Mouse (Mus musculus) neural tube, embryonic 12.5 days (tissue): ENCODE measurements around the gene Exoc3l2. TPM values are rescaled to one million over a fixed set of nuclear protein-coding genes. Genes with fewer than 3 reads are reported as not detected.

Experiments
- ATAC-seq: fragments of 200-750 bp; cut with Nextera tagmentation; 2 replicates; pipeline ENCODE4 v1.8.0; 2017; ENCODE audit warnings: low read depth, mild to moderate bottlenecking, moderate TSS enrichment, moderate library complexity; ENCODE audit not compliant: low FRiP score
- H3K27ac ChIP-seq: fragments of 300-500 bp; sonication (generic); 2 replicates; pipeline ENCODE4 v1.5.1; 2016
- H3K27me3 ChIP-seq: fragments of 300-500 bp; sonication (generic); replicated peaks from 2 replicates; pipeline ENCODE4 v1.6.1; 2016; ENCODE audit warnings: mild to moderate bottlenecking
- H3K36me3 ChIP-seq: fragments of 300-500 bp; sonication (generic); 2 replicates; pipeline ENCODE4 v1.6.1; 2016; ENCODE audit warnings: mild to moderate bottlenecking
- H3K4me1 ChIP-seq: fragments of 300-500 bp; sonication (generic); 2 replicates; pipeline ENCODE4 v1.6.1; 2016
- H3K4me2 ChIP-seq: fragments of 300-500 bp; sonication (generic); replicated peaks from 2 replicates; pipeline ENCODE4 v1.6.1; 2016; ENCODE audit warnings: mild to moderate bottlenecking
- H3K4me3 ChIP-seq: fragments of 300-500 bp; sonication (generic); 2 replicates; pipeline ENCODE4 v1.5.1; 2016
- H3K9ac ChIP-seq: fragments of 300-500 bp; sonication (generic); 2 replicates; pipeline ENCODE4 v1.6.1; 2016; ENCODE audit warnings: mild to moderate bottlenecking
- H3K9me3 ChIP-seq: fragments of 300-500 bp; sonication (generic); 2 replicates; pipeline ENCODE4 v1.6.1; 2016; ENCODE audit warnings: mild to moderate bottlenecking
- WGBS: fragments of 180-500 bp; shearing (Covaris S2); methylation state at CpG from one replicate; pipeline ENCODE4 v1.1.7; 2016; 5-methylcytosine and 5-hydroxymethylcytosine counted together
- polyA plus RNA-seq: library from polyadenylated mRNA; unstranded; fragments of >200 nt; fragmentation: Nextera tagmentation; extraction: Ambion mirVana; gene quantifications from 2 replicates; pipeline ENCODE4 v1.2.1, GENCODE M21; 2016

The Exoc3l2 gene
- polyA plus RNA-seq = 1.2 and 1.6 TPM in 2 replicates

- Histone ChIP-seq H3K4me1 (peaks cover 6% of the 10 kb centered on the region; the same call in 1 of the 2 replicates), H3K4me2 (0 out of 2 replicates have a peak within 1 kb of the TSS, but pooled peaks have one; percentile 7), H3K27ac (no peak within 1 kb of the TSS), H3K27me3 (peaks cover 25% of the 10 kb centered on the region), H3K9me3 (no peaks in the 10 kb centered on the region), H3K36me3 (no peaks in the 10 kb centered on the region), H3K9ac (no peak within 1 kb of the TSS), H3K4me3 (no peak within 1 kb of the TSS)
- 7% methylated on average over 6 of the region's 6 CpGs for WGBS
- no peak for ATAC-seq
These were observed at the start of gene Exoc3l2 for GRCm38 (mm10) chr7:19462884-19463381. Gene Exoc3l2 (plus strand): TSS chr7:19463331.

- ATAC-seq = no peak
- WGBS = 83% methylated on average over 3 of the region's 3 CpGs
- Histone ChIP-seq H3K9ac (no peak overlapping the region), H3K4me3 (no peak overlapping the region), H3K9me3 (0 out of 2 replicates have a peak, but pooled peaks cover 3% of the 10 kb centered on the region), H3K4me2 (no peak overlapping the region), H3K27ac (no peak overlapping the region), H3K36me3 (no peaks in the 10 kb centered on the region), H3K27me3 (peaks cover 19% of the 10 kb centered on the region), H3K4me1 (no peaks in the 10 kb centered on the region)
These were observed 49.6 kb upstream of the Exoc3l2 start for GRCm38 (mm10) chr7:19413525-19413924.

- Histone ChIP-seq H3K9ac (no peak overlapping the region), H3K4me2 (no peak overlapping the region), H3K4me3 (no peak overlapping the region), H3K27me3 (peaks cover 43% of the 10 kb centered on the region), H3K27ac (no peak overlapping the region), H3K9me3 (0 out of 2 replicates have a peak, but pooled peaks cover 3% of the 10 kb centered on the region), H3K4me1 (no peaks in the 10 kb centered on the region), H3K36me3 (no peaks in the 10 kb centered on the region)
- WGBS = 79% methylated on average over 15 of the region's 15 CpGs
- ATAC-seq = no peak
These were observed 46.5 kb upstream of the Exoc3l2 start for GRCm38 (mm10) chr7:19416590-19416989.

GRCm38 (mm10) chr7:19420121-19420520 is 43.0 kb upstream of the Exoc3l2 start:
- Histone ChIP-seq H3K9ac (no peak overlapping the region), H3K4me3 (peak overlapping the region; percentile 3; the same call in 1 of the 2 replicates), H3K27ac (no peak overlapping the region), H3K9me3 (no peaks in the 10 kb centered on the region), H3K4me1 (no peaks in the 10 kb centered on the region), H3K4me2 (peak overlapping the region; percentile 27; the same call in 1 of the 2 replicates), H3K27me3 (peaks cover 44% of the 10 kb centered on the region), H3K36me3 (peaks cover 3% of the 10 kb centered on the region)
- WGBS = 6% methylated on average over 28 of the region's 28 CpGs
- ATAC-seq = no peak

DNA sequence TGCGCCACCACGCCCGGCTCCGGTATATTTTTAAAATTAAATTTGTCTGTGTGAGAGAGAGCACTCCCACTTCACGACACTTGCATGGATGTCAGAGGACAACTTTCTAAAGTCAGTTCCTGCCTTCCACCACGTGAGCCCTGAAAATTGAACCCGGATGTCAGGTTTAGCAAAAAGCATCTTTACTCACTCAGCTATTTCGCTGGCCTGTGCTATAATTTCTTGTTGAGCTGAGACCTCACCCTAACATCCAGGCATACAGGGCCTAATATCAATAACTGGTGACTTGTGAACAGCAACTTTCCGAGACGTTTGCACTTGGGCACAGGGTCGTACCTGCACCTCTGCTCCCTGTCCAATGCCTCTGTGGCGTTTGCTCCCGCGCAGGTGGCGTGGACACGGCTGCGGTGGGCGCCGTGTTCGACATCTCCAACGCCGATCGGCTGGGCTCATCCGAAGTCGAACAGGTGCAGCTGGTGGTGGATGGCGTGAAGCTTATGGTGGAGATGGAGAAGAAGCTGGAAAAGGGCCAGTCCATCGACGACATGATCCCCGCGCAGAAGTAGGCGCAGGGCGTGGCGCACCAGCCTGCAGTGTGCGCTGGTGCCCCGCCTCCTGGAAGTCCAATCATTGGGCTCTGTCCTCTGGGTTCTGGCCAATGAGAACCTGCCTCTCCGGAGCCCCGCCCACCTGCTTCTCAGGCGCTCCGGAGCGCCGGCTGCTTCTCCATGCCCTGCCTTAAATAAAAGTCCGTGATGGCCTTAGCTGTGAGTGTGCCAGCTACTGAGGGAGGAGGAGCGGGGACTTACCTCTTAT is 42.1 kb upstream of the Exoc3l2 start:
- Histone ChIP-seq H3K36me3 (peaks cover 12% of the 10 kb centered on the region), H3K9me3 (no peaks in the 10 kb centered on the region), H3K27ac (no peak overlapping the region), H3K4me3 (peak overlapping the region; percentile 38), H3K27me3 (peaks cover 41% of the 10 kb centered on the region), H3K4me1 (no peaks in the 10 kb centered on the region), H3K4me2 (peak overlapping the region; percentile 70), H3K9ac (0 out of 2 replicates have a peak overlapping the region, but pooled peaks have one; percentile 33)
- 13% methylated on average over 43 of the region's 43 CpGs for WGBS
- peak; percentile 97 for ATAC-seq

DNA sequence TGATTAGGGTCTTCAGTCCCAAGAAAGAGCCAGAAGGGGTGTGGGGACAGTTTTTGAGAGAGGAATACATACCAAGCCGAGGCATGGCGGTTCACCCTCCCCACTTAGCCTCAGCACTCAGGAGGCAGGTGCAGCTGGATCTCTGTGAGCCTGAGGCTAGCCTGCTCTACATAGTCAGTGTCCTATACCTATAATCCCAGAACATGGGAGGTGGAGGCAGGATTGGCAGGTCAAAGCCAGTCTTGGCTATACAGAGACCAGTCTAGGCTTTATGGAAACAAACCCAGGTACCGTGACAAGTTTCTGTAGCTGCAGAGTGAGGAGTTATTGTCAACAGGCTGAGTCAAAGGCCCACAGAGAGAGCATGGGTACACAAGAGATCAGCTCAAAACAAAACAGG is 40.0 kb upstream of the Exoc3l2 start:
- no peak overlapping the region for H3K4me2 ChIP-seq
- H3K4me1 ChIP-seq = no peaks in the 10 kb centered on the region
- peaks cover 30% of the 10 kb centered on the region for H3K27me3 ChIP-seq
- no peak overlapping the region for H3K27ac ChIP-seq
- H3K9ac ChIP-seq = no peak overlapping the region
- no peak for ATAC-seq
- peaks cover 31% of the 10 kb centered on the region for H3K36me3 ChIP-seq
- WGBS = 94% methylated on average over 3 of the region's 3 CpGs
- no peaks in the 10 kb centered on the region for H3K9me3 ChIP-seq
- H3K4me3 ChIP-seq = no peak overlapping the region

DNA sequence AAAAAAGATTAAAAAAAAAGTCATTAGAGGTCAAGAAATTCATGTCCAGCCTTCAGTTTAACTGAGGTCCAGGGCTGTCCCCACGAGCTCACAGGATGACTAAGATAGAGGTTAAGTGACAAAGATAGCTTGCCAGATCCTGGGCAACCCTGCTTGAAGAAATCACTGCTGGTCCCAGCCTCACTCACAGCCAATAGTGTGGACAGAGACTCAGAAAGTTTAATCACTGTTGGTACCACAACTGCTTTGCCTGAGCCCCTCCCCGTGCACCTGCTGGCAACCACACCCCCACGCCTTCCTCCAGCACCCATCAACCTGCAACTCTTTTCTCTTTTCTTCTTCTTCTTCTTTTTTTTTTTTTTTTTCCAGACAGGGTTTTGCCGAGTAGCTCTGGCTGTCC is 39.1 kb upstream of the Exoc3l2 start:
- Histone ChIP-seq H3K27ac (no peak overlapping the region), H3K36me3 (peaks cover 41% of the 10 kb centered on the region), H3K4me3 (no peak overlapping the region), H3K27me3 (peaks cover 23% of the 10 kb centered on the region), H3K4me1 (no peaks in the 10 kb centered on the region), H3K4me2 (no peak overlapping the region), H3K9ac (no peak overlapping the region), H3K9me3 (no peaks in the 10 kb centered on the region)
- 75% methylated on average over 4 of the region's 4 CpGs for WGBS
- ATAC-seq = no peak

DNA sequence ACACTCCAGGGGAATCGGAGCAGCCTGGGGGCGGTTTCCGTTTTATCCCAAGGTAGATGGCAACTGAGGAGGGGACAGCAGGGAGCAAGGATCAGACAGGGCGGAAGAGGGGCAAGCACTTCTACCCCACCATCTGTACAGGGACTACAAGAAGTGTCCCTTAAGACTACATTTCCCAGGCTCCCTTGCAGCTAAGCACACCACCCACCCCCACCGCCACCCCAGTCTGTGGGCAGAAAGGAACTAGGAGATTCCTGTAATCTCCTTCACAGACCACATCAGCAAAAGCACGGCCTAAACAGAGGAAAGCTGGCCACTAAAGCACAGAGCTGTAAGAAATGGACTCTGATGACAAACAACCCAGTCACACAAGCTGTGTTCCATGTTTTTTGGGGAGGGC is 36.8 kb upstream of the Exoc3l2 start:
- no peak overlapping the region for H3K9ac ChIP-seq
- ATAC-seq = no peak
- peaks cover 63% of the 10 kb centered on the region for H3K36me3 ChIP-seq
- H3K4me3 ChIP-seq = no peak overlapping the region
- H3K4me2 ChIP-seq = no peak overlapping the region
- WGBS = 74% methylated on average over 6 of the region's 6 CpGs
- H3K4me1 ChIP-seq = no peaks in the 10 kb centered on the region
- no peaks in the 10 kb centered on the region for H3K9me3 ChIP-seq
- H3K27me3 ChIP-seq = peaks cover 3% of the 10 kb centered on the region; the same call in 1 of the 2 replicates
- H3K27ac ChIP-seq = no peak overlapping the region

DNA sequence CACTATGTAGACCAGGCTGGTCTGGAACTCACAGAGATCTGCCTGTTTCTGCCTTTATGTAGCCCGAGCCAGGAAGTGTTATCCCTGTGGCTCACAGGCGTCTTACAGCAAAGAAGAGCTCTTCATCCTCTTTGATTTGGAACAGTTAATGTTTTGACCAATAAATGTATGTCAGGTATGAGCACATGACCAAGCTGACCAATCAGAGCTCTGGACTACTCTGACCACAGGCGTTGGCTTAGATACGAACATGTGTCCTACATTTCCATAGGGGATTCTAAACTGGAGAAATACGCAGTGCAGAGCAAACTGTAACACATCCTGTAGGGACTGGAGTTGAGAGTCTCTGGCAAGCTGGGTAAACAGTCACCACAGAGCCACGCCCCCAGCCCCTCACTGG is 36.2 kb upstream of the Exoc3l2 start:
- Histone ChIP-seq H3K9ac (no peak overlapping the region), H3K4me3 (no peak overlapping the region), H3K4me2 (no peak overlapping the region), H3K9me3 (no peaks in the 10 kb centered on the region), H3K27me3 (peaks cover 3% of the 10 kb centered on the region; the same call in 1 of the 2 replicates), H3K36me3 (peaks cover 68% of the 10 kb centered on the region), H3K27ac (no peak overlapping the region), H3K4me1 (no peaks in the 10 kb centered on the region)
- no peak for ATAC-seq
- 86% methylated on average over 6 of the region's 6 CpGs for WGBS

- Histone ChIP-seq H3K4me1 (no peaks in the 10 kb centered on the region), H3K27ac (no peak overlapping the region), H3K36me3 (peaks cover 81% of the 10 kb centered on the region), H3K27me3 (no peaks in the 10 kb centered on the region), H3K4me2 (no peak overlapping the region), H3K4me3 (no peak overlapping the region), H3K9me3 (0 out of 2 replicates have a peak, but pooled peaks cover 4% of the 10 kb centered on the region), H3K9ac (no peak overlapping the region)
- WGBS = 64% methylated on average over 15 of the region's 15 CpGs
- no peak for ATAC-seq
These were observed 35.0 kb upstream of the Exoc3l2 start for GRCm38 (mm10) chr7:19427999-19428650.

GRCm38 (mm10) chr7:19429726-19430125 is 33.4 kb upstream of the Exoc3l2 start:
- WGBS = 65% methylated on average over 8 of the region's 8 CpGs
- no peaks in the 10 kb centered on the region for H3K4me1 ChIP-seq
- H3K4me2 ChIP-seq = no peak overlapping the region
- 0 out of 2 replicates have a peak, but pooled peaks cover 4% of the 10 kb centered on the region for H3K9me3 ChIP-seq
- H3K4me3 ChIP-seq = no peak overlapping the region
- H3K36me3 ChIP-seq = peaks cover 97% of the 10 kb centered on the region
- H3K27me3 ChIP-seq = no peaks in the 10 kb centered on the region
- no peak for ATAC-seq
- H3K9ac ChIP-seq = no peak overlapping the region
- no peak overlapping the region for H3K27ac ChIP-seq

- Histone ChIP-seq H3K4me3 (no peak overlapping the region), H3K27ac (no peak overlapping the region), H3K4me1 (no peaks in the 10 kb centered on the region), H3K36me3 (peaks cover 98% of the 10 kb centered on the region), H3K9ac (no peak overlapping the region), H3K9me3 (0 out of 2 replicates have a peak, but pooled peaks cover 4% of the 10 kb centered on the region), H3K4me2 (no peak overlapping the region), H3K27me3 (no peaks in the 10 kb centered on the region)
- WGBS = 91% methylated on average over 6 of the region's 6 CpGs
- ATAC-seq = no peak
These were observed 32.7 kb upstream of the Exoc3l2 start for GRCm38 (mm10) chr7:19430402-19430801.
